Mouse (Mus musculus): ENCODE results near the gene Cpeb4. TPM values are rescaled to one million over a fixed set of nuclear protein-coding genes. Genes with fewer than 3 reads are reported as not detected.
"Not testable (repeated sequence)": the region's sequence is repeated elsewhere in the genome, so short reads cannot be mapped to it uniquely, and the experiment has no call there.

Cpeb4 gene
- polyA plus RNA-seq, 1 experiment, result 19.9 TPM

GRCm38 (mm10) chr11:31974132-31974531, 102.1 kb downstream of the Cpeb4 start:
- DNase-seq (ENCODE audit: low spot score), result no peak

GRCm38 (mm10) chr11:31974826-31975225, 102.8 kb downstream of the Cpeb4 start:
- DNase-seq (ENCODE audit: low spot score), result no peak

- DNase-seq (ENCODE audit: low spot score), result no peak
Observed at GRCm38 (mm10) chr11:31975678-31976077, 103.7 kb downstream of the Cpeb4 start.

- no peak for DNase-seq (ENCODE audit: low spot score)
Observed at GRCm38 (mm10) chr11:31976137-31976536, 104.1 kb downstream of the Cpeb4 start.

GRCm38 (mm10) chr11:31980089-31980488, 108.1 kb downstream of the Cpeb4 start:
- not testable (repeated sequence) for DNase-seq (ENCODE audit: low spot score)

- DNase-seq (ENCODE audit: low spot score), result no peak
Observed at GRCm38 (mm10) chr11:31981830-31982229, 109.8 kb downstream of the Cpeb4 start.

GRCm38 (mm10) chr11:31982247-31982943, 110.4 kb downstream of the Cpeb4 start:
- DNase-seq (ENCODE audit: low spot score), result not testable (repeated sequence)

- no peak for DNase-seq (ENCODE audit: low spot score)
Observed at GRCm38 (mm10) chr11:31983249-31983648, 111.2 kb downstream of the Cpeb4 start.

- DNase-seq (ENCODE audit: low spot score), result no peak
Observed at GRCm38 (mm10) chr11:31984786-31985185, 112.8 kb downstream of the Cpeb4 start.

Other genes starting within 250 kb of the Cpeb4 start
- gene Bod1, start 200.3 kb upstream of the Cpeb4 start, polyA plus RNA-seq (2012; rRNA removed), result 89.8 and 96.1 TPM in 2 replicates
- 0.04 TPM in 1 of 2 replicates, not detected in the other for gene 4930524B15Rik, start 93.4 kb downstream of the Cpeb4 start, polyA plus RNA-seq (2012; rRNA removed)
- gene Nsg2, start 128.3 kb downstream of the Cpeb4 start, polyA plus RNA-seq (2012; rRNA removed), result 2.7 TPM in 2 replicates